ENCODE assay signal across 19 mouse cellular contexts in genomic region chr6:77175764-77176163, GRCm38 (mm10).
"Had no signal": no experiment of that assay in that cellular context is flagged by ENCODE, and none has a peak within 500 bp of the region (broad histone marks: within the 10 kb centered on the region; RNA-seq: fewer than 3 reads in every experiment).

No protein-coding gene starts in this region.

- ATAC-seq: midbrain, embryonic 13.5 days; midbrain, embryonic 16.5 days had no signal

- H3K4me2 ChIP-seq: limb, embryonic 13.5 days; liver, embryonic 13.5 days; midbrain, embryonic 13.5 days; neural tube, embryonic 13.5 days had no signal

- H3K9ac ChIP-seq: limb, embryonic 13.5 days; liver, embryonic 13.5 days; midbrain, embryonic 13.5 days; neural tube, embryonic 13.5 days had no signal

- H3K9me3 ChIP-seq: limb, embryonic 13.5 days; liver, embryonic 13.5 days; megakaryocyte, embryonic 14.5 days; midbrain, embryonic 10.5 days; midbrain, embryonic 13.5 days; neural tube, embryonic 13.5 days had no signal

- H3K4me1 ChIP-seq: limb, embryonic 13.5 days; liver, embryonic 13.5 days; midbrain, embryonic 10.5 days; midbrain, embryonic 13.5 days; neural tube, embryonic 13.5 days had no signal

- DNase-seq: kidney, adult 11 months; kidney, adult 8-10 months; kidney, postnatal 25 days; left cerebral cortex, postnatal 4 days; liver, embryonic 13.5 days; lung, adult 2 months; lung, postnatal 14 days; retina, postnatal 1 day; right cerebral cortex, postnatal 25 days; thymus, adult 18-20 months; thymus, postnatal 4 days had no signal

- H3K4me3 ChIP-seq: limb, embryonic 13.5 days; liver, embryonic 13.5 days; megakaryocyte, embryonic 14.5 days; midbrain, embryonic 10.5 days; midbrain, embryonic 13.5 days; myocyte; neural tube, embryonic 13.5 days had no signal

- H3K36me3 ChIP-seq: limb, embryonic 13.5 days; liver, embryonic 13.5 days; midbrain, embryonic 10.5 days; midbrain, embryonic 13.5 days; neural tube, embryonic 13.5 days had no signal

- H3K27ac ChIP-seq: limb, embryonic 13.5 days; liver, embryonic 13.5 days; macrophage; midbrain, embryonic 10.5 days; midbrain, embryonic 13.5 days; neural tube, embryonic 13.5 days had no signal

- H3K27me3 ChIP-seq: limb, embryonic 13.5 days; liver, embryonic 13.5 days; megakaryocyte, embryonic 14.5 days; midbrain, embryonic 13.5 days; neural tube, embryonic 13.5 days had no signal
